Mouse (Mus musculus) cerebellum, adult 11-12 months (tissue): ENCODE measurements around the gene Tmprss9.

Experiments
- DNase-seq: peaks from one replicate; pipeline ENCODE4 v3.0.0; 2022

Tmprss9 gene

GRCm38 (mm10) chr10:80915736-80916135 is 44.1 kb downstream of the Tmprss9 start:
- peak; percentile 70 for DNase-seq

GRCm38 (mm10) chr10:80917336-80917778 is 45.7 kb downstream of the Tmprss9 start:
- peak; percentile 77 for DNase-seq

- peak; percentile 88 for DNase-seq
Measured at GRCm38 (mm10) chr10:80917779-80918434, 46.3 kb downstream of the Tmprss9 start, which contains the start of gene Lmnb2. Gene Lmnb2, minus strand, starts transcription at chr10:80918245.

DNA sequence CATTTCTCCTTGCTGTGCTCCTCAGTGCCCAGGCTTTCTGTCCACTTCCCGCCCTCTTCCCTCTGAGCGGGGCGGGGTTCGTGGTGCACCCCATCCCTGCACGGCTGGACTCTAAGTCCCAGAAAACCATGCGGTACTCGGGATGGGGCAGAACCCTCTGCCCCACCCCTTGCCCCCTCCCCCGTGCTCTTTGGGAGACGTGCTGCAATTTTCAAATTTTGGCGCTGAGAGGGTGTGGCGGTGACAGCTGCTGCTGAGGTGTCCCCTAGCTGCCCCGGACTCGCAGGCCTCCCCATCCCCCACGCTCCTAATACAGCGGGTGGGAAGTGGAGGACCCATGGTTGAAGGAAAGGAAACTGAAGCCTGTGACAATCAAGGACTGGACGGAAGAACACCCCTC is 50.3 kb downstream of the Tmprss9 start:
- no peak for DNase-seq

- DNase-seq, result peak; percentile 40
Measured at GRCm38 (mm10) chr10:80925472-80925871, 53.8 kb downstream of the Tmprss9 start.

GRCm38 (mm10) chr10:80928586-80929298 is 57.1 kb downstream of the Tmprss9 start:
- DNase-seq, result peak; percentile 92

GRCm38 (mm10) chr10:80929299-80930226 is 57.9 kb downstream of the Tmprss9 start, which contains the start of gene Gadd45b:
Gene Gadd45b, plus strand, starts transcription at chr10:80930073.
- peak; percentile 99 for DNase-seq

DNA sequence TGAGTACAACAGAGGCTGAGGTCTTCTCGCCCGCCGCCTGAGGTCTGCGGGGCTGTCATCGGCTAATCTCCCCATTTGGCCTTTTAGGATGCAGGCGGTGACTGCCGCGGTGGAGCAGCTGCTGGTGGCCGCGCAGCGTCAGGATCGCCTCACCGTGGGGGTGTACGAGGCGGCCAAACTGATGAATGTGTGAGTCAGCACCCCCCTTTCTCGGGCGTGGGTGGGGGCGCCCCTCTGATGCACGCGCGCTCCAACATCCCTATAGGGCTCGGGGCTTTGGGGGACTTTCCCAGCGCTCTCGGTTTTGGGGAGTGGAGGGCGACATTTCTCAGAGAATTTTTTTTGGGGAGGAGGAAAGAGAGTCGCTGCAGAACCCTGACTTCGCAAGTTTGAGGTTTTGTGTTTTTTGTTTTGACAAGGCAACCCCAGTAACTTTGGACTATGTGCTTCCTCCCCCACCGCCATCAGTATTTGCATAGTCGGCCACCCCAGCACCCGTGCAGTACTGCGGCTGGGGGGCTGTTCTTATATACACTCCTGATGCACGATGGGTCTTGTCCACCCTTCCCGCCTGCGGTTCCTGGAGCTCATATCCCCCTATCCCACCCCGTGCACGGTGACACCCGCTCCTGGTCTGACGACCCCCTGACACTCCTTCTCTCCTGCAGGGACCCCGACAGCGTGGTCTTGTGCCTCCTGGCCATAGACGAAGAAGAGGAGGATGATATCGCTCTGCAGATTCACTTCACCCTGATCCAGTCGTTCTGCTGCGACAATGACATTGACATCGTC is 58.9 kb downstream of the Tmprss9 start:
- DNase-seq, result peak; percentile 74

- no peak for DNase-seq
Measured at GRCm38 (mm10) chr10:80931153-80931671, 59.6 kb downstream of the Tmprss9 start.

DNA sequence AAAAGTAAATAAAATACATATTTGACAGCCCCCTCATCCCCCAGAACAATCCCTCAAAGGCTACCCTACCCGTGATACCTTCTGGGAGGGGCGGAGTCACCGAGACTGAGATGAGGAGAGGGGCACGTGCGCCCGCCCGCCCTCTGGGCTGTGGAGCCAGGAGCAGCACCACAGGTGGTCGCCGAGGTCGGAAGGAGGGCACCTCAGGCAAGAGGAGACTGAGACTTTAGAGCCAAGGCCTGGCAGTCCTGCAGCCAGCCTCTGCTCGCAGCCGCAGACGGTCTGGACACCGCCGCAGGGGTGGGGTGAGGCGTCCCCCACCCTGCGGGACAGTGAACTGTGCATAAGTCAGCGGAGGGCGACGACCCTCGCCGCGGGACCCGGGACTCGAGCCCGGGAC is 60.0 kb downstream of the Tmprss9 start:
- DNase-seq, result peak; percentile 69

DNA sequence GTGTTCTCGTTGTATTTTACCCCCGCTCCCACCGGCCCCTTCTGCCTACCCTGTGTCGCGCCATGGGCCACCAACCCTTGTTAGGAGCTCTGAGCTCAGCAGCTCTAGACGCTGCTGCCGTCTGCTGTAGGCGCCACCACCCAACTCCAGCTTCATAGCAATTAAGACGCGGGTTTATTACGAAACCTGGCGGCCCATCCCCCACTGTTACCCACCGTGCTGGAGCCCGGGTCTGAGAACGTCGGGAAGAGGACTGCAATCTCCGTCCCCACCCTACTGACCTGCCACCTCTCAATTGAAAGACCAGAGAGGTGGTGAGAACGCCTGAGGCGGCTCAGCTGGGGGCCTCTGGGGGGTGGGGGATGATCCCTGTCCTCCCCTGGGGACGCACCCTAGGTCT is 60.6 kb downstream of the Tmprss9 start:
- DNase-seq, result no peak

DNA sequence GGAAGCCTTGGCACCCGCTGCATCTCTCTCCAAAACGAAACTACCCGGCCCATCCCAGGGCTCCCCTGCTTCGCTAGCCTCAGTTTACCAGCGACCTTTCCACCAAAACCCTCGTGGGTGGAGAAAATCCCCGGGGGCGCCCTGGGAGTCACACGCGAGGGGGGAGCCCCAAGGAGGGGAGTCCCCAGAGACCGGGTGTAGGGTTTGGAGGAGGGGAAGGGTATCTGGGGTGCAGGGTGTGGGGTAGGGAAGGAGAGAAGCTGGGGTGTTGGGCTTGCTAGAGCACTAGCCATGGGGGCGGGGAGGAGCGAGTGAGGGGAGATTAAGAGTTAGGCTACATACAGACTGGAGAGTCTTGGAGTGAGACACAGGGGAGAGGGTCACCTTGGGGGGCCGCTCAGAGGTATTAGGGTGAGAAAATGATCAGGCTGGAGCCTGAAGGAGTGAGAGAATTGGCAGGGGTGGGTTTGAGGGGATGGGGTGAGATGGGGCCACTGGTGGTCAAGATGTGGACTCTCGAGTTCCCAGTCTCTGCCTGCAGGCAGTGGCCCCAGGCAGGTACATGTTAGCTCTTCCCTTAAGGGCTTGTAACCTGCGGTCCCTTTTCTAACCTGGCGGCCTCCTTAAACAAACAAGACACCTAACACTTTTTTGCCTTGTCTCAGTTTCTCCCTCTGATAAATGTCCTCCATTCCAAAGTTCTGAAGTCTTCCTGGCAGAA is 61.2 kb downstream of the Tmprss9 start:
- DNase-seq, result no peak

DNA sequence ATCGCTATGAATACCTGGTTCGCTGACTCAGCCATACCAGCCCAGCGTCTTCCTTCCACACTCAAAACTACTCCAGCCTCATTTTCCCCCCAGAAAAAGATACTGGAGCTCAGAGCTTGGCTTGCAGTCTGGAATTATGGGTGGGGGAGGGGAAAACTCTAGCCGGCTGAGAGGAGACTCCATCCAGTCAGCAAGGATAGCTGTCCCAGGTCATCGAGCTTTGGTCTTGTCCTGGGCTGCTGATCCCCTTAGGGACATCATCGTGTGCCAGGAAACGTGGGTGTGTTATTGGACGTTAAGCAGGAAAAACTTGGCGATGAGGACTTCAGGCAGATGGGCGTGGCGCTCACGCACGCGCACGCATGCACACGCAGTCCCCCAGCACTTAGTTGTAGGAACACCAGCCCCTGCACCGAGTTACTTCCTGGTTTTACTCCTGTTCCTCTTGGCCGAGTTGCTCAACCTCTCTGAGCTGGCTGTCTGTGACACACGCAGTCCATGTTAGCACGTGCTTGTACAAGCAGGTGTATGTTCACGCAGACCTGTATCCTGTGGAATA is 61.9 kb downstream of the Tmprss9 start:
- no peak for DNase-seq

- DNase-seq, result no peak
Measured at GRCm38 (mm10) chr10:80934136-80934985, 62.7 kb downstream of the Tmprss9 start.

GRCm38 (mm10) chr10:80935241-80935640 is 63.6 kb downstream of the Tmprss9 start:
- DNase-seq, result no peak

DNA sequence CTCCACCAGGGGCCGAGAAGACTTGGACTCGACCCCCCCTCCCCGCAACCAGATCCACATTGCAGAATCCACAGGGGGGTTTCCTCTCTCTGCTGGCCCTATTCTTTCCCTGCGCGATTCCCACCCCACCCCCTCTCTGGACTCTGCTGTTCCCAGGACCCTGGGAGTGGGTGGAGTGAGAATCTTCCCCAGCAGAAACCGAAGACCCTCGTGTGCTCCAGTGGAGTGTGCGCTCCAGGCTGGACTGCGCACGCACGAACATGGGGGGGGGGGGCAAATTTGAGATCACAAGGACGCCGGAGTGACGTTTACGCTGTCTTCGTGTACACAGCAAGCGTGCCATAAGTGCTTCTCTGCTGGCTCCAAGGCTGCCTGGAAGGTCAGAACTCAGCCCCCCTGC is 64.0 kb downstream of the Tmprss9 start:
- DNase-seq, result no peak

GRCm38 (mm10) chr10:80936135-80936809 is 64.6 kb downstream of the Tmprss9 start:
- peak; percentile 71 for DNase-seq

- no peak for DNase-seq
Measured at GRCm38 (mm10) chr10:80936810-80937164, 65.1 kb downstream of the Tmprss9 start.

- no peak for DNase-seq
Measured at GRCm38 (mm10) chr10:80937646-80938045, 66.0 kb downstream of the Tmprss9 start.
